Mouse (Mus musculus): ENCODE data around the gene Hdac9.
"Not testable (repeated sequence)": the region's sequence is repeated elsewhere in the genome, so short reads cannot be mapped to it uniquely, and the experiment has no call there.

DNA sequence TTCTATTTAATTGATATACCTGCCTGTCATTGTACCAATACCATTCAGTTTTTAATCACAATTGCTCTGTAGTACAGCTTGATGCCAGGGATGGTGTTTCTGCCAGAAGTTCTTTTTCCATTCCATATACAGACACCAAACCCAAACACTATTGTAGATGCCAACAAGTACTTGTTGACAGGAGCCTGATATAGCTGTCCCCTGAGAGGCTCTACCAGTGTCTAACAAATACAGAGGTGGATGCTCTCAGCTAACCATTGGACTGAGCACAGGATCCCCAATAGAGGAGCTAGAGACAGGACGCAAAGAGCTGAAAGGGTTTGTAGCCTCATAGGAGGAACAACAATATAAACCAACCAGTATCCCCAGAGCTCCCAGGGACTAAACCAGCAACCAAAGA lies 472.2 kb downstream of the Hdac9 start:
- not testable (repeated sequence) for TF ChIP-seq GATA1 (IDR thresholded peaks at IDR 0.05; ENCODE audit: borderline replicate concordance, low read length); FLI1 (IDR thresholded peaks at IDR 0.05; ENCODE audit: low read length)
